Comparison of ENCODE assay signal across 10 mouse cellular contexts in genomic region chr14:8329552-8329951, GRCm38 (mm10). TPM values are rescaled to one million over a fixed set of nuclear protein-coding genes. Genes with fewer than 3 reads are reported as not detected.
A peak's percentile ranks its signal among the peaks of the same experiment; 100 is the strongest.
DNase-seq lines count a peak whose midpoint lies in the region; ATAC-seq lines count a peak whose summit lies in the region.
"Had no signal": no experiment of that assay in that cellular context is flagged by ENCODE, and none has a peak within 500 bp of the region (broad histone marks: within the 10 kb centered on the region; RNA-seq: fewer than 3 reads in every experiment).

No protein-coding gene starts in this region.

- no peaks in the 10 kb centered on the region for H3K9me3 ChIP-seq in heart, embryonic 11.5 days (replicated peaks; ENCODE audit: control insufficient read depth, low read length)

- 60% methylated on average over 4 of the region's 4 CpGs for WGBS in heart, embryonic 11.5 days (ENCODE audit: insufficient replicate concordance)

- no peak overlapping the region for H3K27ac ChIP-seq in heart, embryonic 11.5 days (ENCODE audit: low read depth, low read length)

- DNase-seq in heart, adult 11 months: peak; percentile 91
- peak; percentile 14 for DNase-seq in right cerebral cortex, postnatal 4 days
- no peak for DNase-seq in right cerebral cortex, postnatal 25 days
- peak; percentile 52 for DNase-seq in lung, postnatal 25 days (ENCODE audit: low spot score)
- DNase-seq in thymus, adult 18-20 months: no peak
- DNase-seq in c-Kit-positive CD71-positive TER-119-positive erythroid progenitor cells, embryonic 14.5 days (ENCODE audit: low spot score): no peak
- DNase-seq in ovary, postnatal 36 days (ENCODE audit: low spot score): no peak
- DNase-seq: cerebellum, postnatal 25 days; liver, postnatal 0 days had no signal

- no peak overlapping the region for H3K9ac ChIP-seq in heart, embryonic 11.5 days (ENCODE audit: low read depth, low read length)
- H3K9ac ChIP-seq: liver, postnatal 0 days had no signal

- no peak overlapping the region for H3K4me3 ChIP-seq in heart, embryonic 11.5 days (ENCODE audit: low read depth, low read length)

- no peaks in the 10 kb centered on the region for H3K36me3 ChIP-seq in heart, embryonic 11.5 days (ENCODE audit: control insufficient read depth, insufficient read depth, low read length)

- H3K4me2 ChIP-seq in heart, embryonic 11.5 days: no peak overlapping the region

- no peak for ATAC-seq in heart, embryonic 11.5 days (replicated peaks; ENCODE audit: insufficient number of reproducible peaks, low FRiP score, low TSS enrichment)
- ATAC-seq: liver, postnatal 0 days had no signal

- no peaks in the 10 kb centered on the region for H3K4me1 ChIP-seq in heart, embryonic 11.5 days (ENCODE audit: control insufficient read depth, insufficient read depth, low read length)

- peaks cover 2% of the 10 kb centered on the region; the same call in 1 of the 2 replicates for H3K27me3 ChIP-seq in heart, embryonic 11.5 days (ENCODE audit: control insufficient read depth, insufficient read depth, low read length)

RNA-seq across cellular contexts. Expression of gene Fam107a, which starts 11.7 kb away (rescaled TPM):
- polyA plus RNA-seq in heart, embryonic 11.5 days (2014; fragmentation: Nextera tagmentation; extraction: Ambion mirVana): 0.23 and 0.30 TPM in 2 replicates
- polyA plus RNA-seq: liver, postnatal 0 days had no signal

RNA-seq across cellular contexts. Expression of gene Oit1, which starts 49.0 kb away (rescaled TPM):
- not detected in 2 replicates for polyA plus RNA-seq in heart, embryonic 11.5 days (2014; fragmentation: Nextera tagmentation; extraction: Ambion mirVana)
- polyA plus RNA-seq: liver, postnatal 0 days had no signal

Comparison
In these comparisons a context has a peak if more than half of its experiments do, and no peak if none do; other contexts are left out.
1. DNase-seq: peak in heart, adult 11 months (single experiment), right cerebral cortex, postnatal 4 days (single experiment) and lung, postnatal 25 days (single experiment); none in right cerebral cortex, postnatal 25 days (single experiment), thymus, adult 18-20 months (0 of 2), c-Kit-positive CD71-positive TER-119-positive erythroid progenitor cells, embryonic 14.5 days (single experiment) and ovary, postnatal 36 days (single experiment).